Mouse (Mus musculus): ENCODE results near the gene Nxf1. TPM values are rescaled to one million over a fixed set of nuclear protein-coding genes. Genes with fewer than 3 reads are reported as not detected.

The Nxf1 gene
- polyA plus RNA-seq, 1 experiment: 174 TPM

DNA sequence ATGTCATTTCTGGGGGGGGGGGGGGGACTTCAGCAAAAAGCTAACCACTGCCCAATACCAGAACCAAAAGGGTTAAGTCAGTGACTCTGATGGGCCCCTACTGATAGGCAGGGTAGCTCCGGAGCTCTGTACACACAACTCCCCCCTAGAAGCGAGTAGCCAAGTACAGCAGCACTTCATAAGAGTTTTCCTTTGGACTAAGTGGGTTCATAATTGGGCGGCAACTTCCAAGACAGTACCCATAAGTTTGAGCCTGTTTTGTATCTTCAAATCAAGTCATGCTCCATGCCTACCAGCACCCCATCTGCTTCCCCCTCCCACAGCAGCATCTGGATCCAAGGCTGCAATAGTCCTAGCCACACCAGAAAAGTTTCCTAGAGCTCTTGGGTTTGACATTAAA, 1.2 kb upstream of the Nxf1 start:
- no peaks in the 10 kb centered on the region; the same call in 1 of the 2 replicates for H3K4me1 ChIP-seq (ENCODE audit: control insufficient read depth, insufficient read depth, low read length)
- no peaks in the 10 kb centered on the region; the same call in 1 of the 2 replicates for H3K36me3 ChIP-seq (ENCODE audit: control insufficient read depth, insufficient read depth, low read length)
- no peaks in the 10 kb centered on the region for H3K27me3 ChIP-seq (ENCODE audit: control insufficient read depth, insufficient read depth, low read length)
- H3K4me3 ChIP-seq (ENCODE audit: control insufficient read depth, low read depth, low read length): peak overlapping the region; percentile 81
- no peak for TF ChIP-seq CTCF (IDR thresholded peaks at IDR 0.05; ENCODE audit: control insufficient read depth, insufficient read depth, insufficient replicate concordance, low read depth, low read length)
- no peak for TF ChIP-seq POLR2A (IDR thresholded peaks at IDR 0.05; ENCODE audit: control insufficient read depth, low read depth, low read length)
- H3K27ac ChIP-seq (ENCODE audit: control insufficient read depth, insufficient read depth, low read depth, low read length): peak overlapping the region; percentile 53

DNA sequence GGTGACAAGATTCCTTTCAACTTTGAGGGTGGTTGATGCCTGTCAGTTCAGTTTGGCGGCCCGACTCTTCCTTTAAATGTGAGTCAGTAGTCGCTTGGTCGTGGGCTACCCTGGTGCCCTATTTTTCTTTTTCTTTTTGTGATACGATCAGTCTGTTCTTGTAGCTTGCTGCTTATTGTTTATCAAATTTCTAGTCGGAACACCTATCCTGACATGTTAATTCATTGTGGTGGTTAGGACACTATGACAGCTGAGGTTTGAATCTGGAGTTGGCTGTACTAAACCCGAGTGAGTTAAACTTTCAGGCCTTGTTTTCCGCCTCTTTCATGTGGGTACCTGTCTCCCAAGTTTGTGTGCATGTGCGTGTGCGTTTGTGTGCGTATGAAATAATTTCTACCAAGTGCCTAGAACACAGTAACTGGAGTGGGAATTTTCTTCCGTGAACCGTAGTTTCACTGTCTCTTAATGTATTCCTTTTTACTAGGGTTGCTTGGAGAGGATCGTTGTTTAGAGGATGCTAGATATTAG, 662 bp downstream of the Nxf1 start:
- H3K4me1 ChIP-seq (ENCODE audit: control insufficient read depth, insufficient read depth, low read length): no peaks in the 10 kb centered on the region; the same call in 1 of the 2 replicates
- H3K36me3 ChIP-seq (ENCODE audit: control insufficient read depth, insufficient read depth, low read length): no peaks in the 10 kb centered on the region; the same call in 1 of the 2 replicates
- no peak for TF ChIP-seq POLR2A (IDR thresholded peaks at IDR 0.05; ENCODE audit: control insufficient read depth, low read depth, low read length)
- no peak for TF ChIP-seq CTCF (IDR thresholded peaks at IDR 0.05; ENCODE audit: control insufficient read depth, insufficient read depth, insufficient replicate concordance, low read depth, low read length)
- peak overlapping the region; percentile 94 for H3K4me3 ChIP-seq (ENCODE audit: control insufficient read depth, low read depth, low read length)
- peak overlapping the region; percentile 96 for H3K27ac ChIP-seq (ENCODE audit: control insufficient read depth, insufficient read depth, low read depth, low read length)
- H3K27me3 ChIP-seq (ENCODE audit: control insufficient read depth, insufficient read depth, low read length): no peaks in the 10 kb centered on the region

- no peaks in the 10 kb centered on the region; the same call in 1 of the 2 replicates for H3K4me1 ChIP-seq (ENCODE audit: control insufficient read depth, insufficient read depth, low read length)
- H3K4me3 ChIP-seq (ENCODE audit: control insufficient read depth, low read depth, low read length): peak overlapping the region; percentile 74
- no peaks in the 10 kb centered on the region for H3K27me3 ChIP-seq (ENCODE audit: control insufficient read depth, insufficient read depth, low read length)
- peaks cover 1% of the 10 kb centered on the region; the same call in 1 of the 2 replicates for H3K36me3 ChIP-seq (ENCODE audit: control insufficient read depth, insufficient read depth, low read length)
- H3K27ac ChIP-seq (ENCODE audit: control insufficient read depth, insufficient read depth, low read depth, low read length): no peak overlapping the region
- TF ChIP-seq POLR2A (IDR thresholded peaks at IDR 0.05; ENCODE audit: control insufficient read depth, low read depth, low read length) (no peak), CTCF (IDR thresholded peaks at IDR 0.05; ENCODE audit: control insufficient read depth, insufficient read depth, insufficient replicate concordance, low read depth, low read length) (no peak)
Observed at GRCm38 (mm10) chr19:8758899-8759298, 2.0 kb downstream of the Nxf1 start.

GRCm38 (mm10) chr19:8760757-8761156, 3.9 kb downstream of the Nxf1 start:
- no peaks in the 10 kb centered on the region for H3K27me3 ChIP-seq (ENCODE audit: control insufficient read depth, insufficient read depth, low read length)
- peaks cover 8% of the 10 kb centered on the region for H3K36me3 ChIP-seq (ENCODE audit: control insufficient read depth, insufficient read depth, low read length)
- peaks cover 2% of the 10 kb centered on the region; the same call in 1 of the 2 replicates for H3K4me1 ChIP-seq (ENCODE audit: control insufficient read depth, insufficient read depth, low read length)
- no peak overlapping the region; the same call in 1 of the 2 replicates for H3K4me3 ChIP-seq (ENCODE audit: control insufficient read depth, low read depth, low read length)
- TF ChIP-seq POLR2A (IDR thresholded peaks at IDR 0.05; ENCODE audit: control insufficient read depth, low read depth, low read length) (no peak), CTCF (IDR thresholded peaks at IDR 0.05; ENCODE audit: control insufficient read depth, insufficient read depth, insufficient replicate concordance, low read depth, low read length) (no peak)
- H3K27ac ChIP-seq (ENCODE audit: control insufficient read depth, insufficient read depth, low read depth, low read length): no peak overlapping the region

DNA sequence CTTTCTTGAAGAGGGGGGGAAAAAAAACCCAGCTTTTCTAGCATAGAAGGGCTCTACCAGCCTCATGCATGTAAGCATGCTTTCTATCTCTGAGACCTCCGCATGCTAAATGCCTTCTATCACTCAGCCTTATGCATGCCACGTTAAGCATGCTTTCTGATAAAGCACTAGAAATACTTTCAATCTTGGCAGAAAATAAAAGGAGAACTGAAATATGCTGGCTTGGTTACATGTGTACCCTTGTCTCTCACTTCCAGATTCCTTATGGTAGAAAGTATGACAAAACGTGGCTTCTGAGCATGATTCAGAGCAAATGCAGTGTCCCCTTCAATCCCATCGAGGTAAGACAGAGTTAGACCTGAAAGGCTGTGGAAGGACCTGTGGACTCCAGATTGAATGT, 6.4 kb downstream of the Nxf1 start:
- Histone ChIP-seq H3K4me1 (ENCODE audit: control insufficient read depth, insufficient read depth, low read length) (peaks cover 2% of the 10 kb centered on the region; the same call in 1 of the 2 replicates), H3K27me3 (ENCODE audit: control insufficient read depth, insufficient read depth, low read length) (no peaks in the 10 kb centered on the region), H3K4me3 (ENCODE audit: control insufficient read depth, low read depth, low read length) (no peak overlapping the region), H3K27ac (ENCODE audit: control insufficient read depth, insufficient read depth, low read depth, low read length) (no peak overlapping the region), H3K36me3 (ENCODE audit: control insufficient read depth, insufficient read depth, low read length) (peaks cover 10% of the 10 kb centered on the region)
- TF ChIP-seq CTCF (IDR thresholded peaks at IDR 0.05; ENCODE audit: control insufficient read depth, insufficient read depth, insufficient replicate concordance, low read depth, low read length): no peak
- no peak for TF ChIP-seq POLR2A (IDR thresholded peaks at IDR 0.05; ENCODE audit: control insufficient read depth, low read depth, low read length)

DNA sequence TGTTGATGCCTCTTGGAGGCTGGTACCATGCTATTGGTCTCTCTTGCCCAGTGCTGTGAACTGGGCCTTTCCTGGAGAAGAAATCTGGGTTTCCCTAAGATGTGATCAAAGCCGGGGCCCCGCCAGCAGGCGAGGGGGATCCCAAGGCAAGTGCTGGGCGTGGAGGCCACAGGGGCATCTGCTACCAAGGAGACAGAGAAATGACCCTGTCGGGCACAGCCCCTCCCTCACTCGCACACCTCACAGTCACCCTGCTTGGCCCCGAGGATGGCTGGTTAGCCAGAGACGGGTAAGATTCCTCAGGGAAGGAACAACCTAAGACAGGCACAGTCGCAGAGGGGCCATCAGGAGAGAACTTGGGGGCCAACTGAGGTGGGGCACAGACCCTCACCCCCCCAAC, 8.7 kb downstream of the Nxf1 start:
- Histone ChIP-seq H3K27me3 (ENCODE audit: control insufficient read depth, insufficient read depth, low read length) (no peaks in the 10 kb centered on the region), H3K27ac (ENCODE audit: control insufficient read depth, insufficient read depth, low read depth, low read length) (no peak overlapping the region), H3K4me1 (ENCODE audit: control insufficient read depth, insufficient read depth, low read length) (peaks cover 2% of the 10 kb centered on the region; the same call in 1 of the 2 replicates), H3K36me3 (ENCODE audit: control insufficient read depth, insufficient read depth, low read length) (peaks cover 10% of the 10 kb centered on the region), H3K4me3 (ENCODE audit: control insufficient read depth, low read depth, low read length) (no peak overlapping the region)
- no peak for TF ChIP-seq CTCF (IDR thresholded peaks at IDR 0.05; ENCODE audit: control insufficient read depth, insufficient read depth, insufficient replicate concordance, low read depth, low read length)
- TF ChIP-seq POLR2A (IDR thresholded peaks at IDR 0.05; ENCODE audit: control insufficient read depth, low read depth, low read length): no peak

DNA sequence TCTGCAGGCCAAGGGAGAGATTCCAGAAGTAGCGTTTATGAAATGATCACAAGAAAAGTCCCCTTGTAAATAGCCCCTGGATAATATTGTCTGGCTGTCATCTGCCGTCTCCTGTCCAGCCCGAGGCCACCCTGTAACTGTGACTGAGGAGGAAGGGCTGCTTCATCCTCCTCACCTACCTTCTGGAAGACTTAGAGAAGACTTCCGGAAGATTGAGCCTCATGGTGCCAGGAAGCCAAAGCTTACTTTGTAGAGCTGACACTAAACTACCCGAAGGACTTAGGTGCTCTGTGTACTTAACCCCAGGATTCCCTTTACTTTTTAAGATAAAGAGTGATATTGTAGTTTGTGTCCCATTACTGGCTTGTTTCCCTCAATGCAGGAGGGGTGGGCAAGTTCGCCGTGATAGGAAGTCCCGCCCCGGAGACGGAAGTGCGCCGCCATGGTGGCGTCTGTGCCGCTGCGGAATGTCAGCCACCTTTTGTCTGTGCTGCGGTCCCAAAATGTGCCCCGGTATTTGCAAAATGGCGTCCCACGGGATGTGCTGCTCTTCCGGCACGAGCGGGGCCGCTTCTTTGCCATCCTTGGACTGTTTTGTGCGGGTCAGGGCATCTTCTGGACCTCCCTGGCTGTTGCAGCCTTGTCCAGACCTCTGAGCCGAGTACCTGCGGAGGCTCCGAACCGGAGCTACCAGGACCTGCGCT, 13.8 kb downstream of the Nxf1 start, which contains the start of gene Tmem223:
Gene Tmem223, plus strand, starts transcription at position 430 of the 704 bp plus-strand sequence.
- TF ChIP-seq POLR2A (IDR thresholded peaks at IDR 0.05; ENCODE audit: control insufficient read depth, low read depth, low read length): peak; percentile 76
- TF ChIP-seq CTCF (IDR thresholded peaks at IDR 0.05; ENCODE audit: control insufficient read depth, insufficient read depth, insufficient replicate concordance, low read depth, low read length): no peak
- H3K36me3 ChIP-seq (ENCODE audit: control insufficient read depth, insufficient read depth, low read length): peaks cover 2% of the 10 kb centered on the region
- peaks cover 6% of the 10 kb centered on the region for H3K4me1 ChIP-seq (ENCODE audit: control insufficient read depth, insufficient read depth, low read length)
- H3K27me3 ChIP-seq (ENCODE audit: control insufficient read depth, insufficient read depth, low read length): no peaks in the 10 kb centered on the region
- H3K4me3 ChIP-seq (ENCODE audit: control insufficient read depth, low read depth, low read length): peak within 1 kb of the TSS; percentile 85
- peak within 1 kb of the TSS; percentile 56 for H3K27ac ChIP-seq (ENCODE audit: control insufficient read depth, insufficient read depth, low read depth, low read length)
